Mouse (Mus musculus) G1E (cell line): ENCODE measurements at regions not wholly inside any gene's neighbourhood (a gene's known extent, or its start where the extent isn't known, plus 50 kb on each side); places are given as distances from the start of the nearest gene placed in this dataset.

ENCODE experiments used
- CTCF ChIP-seq: IDR thresholded peaks from 2 replicates; pipeline ENCODE4 v1.5.1; 2012; ENCODE audit warnings: low read depth, low read length, inconsistent platforms, mixed read lengths
- GATA1 ChIP-seq: IDR thresholded peaks from 2 replicates; pipeline ENCODE4 v1.6.1; 2012; ENCODE audit warnings: borderline replicate concordance, low read length, inconsistent platforms, mixed read lengths
- POLR2AphosphoS5 ChIP-seq: IDR thresholded peaks from 2 replicates; pipeline ENCODE4 v1.6.1; 2012; ENCODE audit warnings: low read depth, low read length, inconsistent platforms; ENCODE audit not compliant: insufficient replicate concordance

DNA sequence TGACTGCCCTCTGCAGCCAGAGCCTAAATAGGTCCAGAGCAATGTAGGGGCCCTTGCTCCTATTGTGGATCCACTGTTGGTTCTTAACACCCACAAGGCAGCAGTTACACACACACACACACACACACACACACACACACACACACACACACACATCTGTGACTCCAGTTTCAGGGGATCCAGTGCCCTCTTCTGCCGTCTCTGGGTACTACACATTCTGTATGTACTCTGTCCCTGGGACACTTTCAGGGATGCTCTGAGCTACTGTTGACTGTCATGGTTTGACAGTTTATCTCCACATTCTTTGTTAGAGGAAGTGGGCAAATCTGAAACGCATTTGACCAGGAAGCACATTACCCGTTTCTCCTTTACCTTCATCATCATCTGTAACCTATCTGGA is 443.8 kb upstream of the Igfbp7 start:
- no peak for TF ChIP-seq CTCF
- TF ChIP-seq POLR2AphosphoS5, result no peak
- TF ChIP-seq GATA1, result no peak
